Comparison of ENCODE assay signal across 9 mouse cellular contexts in the genomic region with DNA sequence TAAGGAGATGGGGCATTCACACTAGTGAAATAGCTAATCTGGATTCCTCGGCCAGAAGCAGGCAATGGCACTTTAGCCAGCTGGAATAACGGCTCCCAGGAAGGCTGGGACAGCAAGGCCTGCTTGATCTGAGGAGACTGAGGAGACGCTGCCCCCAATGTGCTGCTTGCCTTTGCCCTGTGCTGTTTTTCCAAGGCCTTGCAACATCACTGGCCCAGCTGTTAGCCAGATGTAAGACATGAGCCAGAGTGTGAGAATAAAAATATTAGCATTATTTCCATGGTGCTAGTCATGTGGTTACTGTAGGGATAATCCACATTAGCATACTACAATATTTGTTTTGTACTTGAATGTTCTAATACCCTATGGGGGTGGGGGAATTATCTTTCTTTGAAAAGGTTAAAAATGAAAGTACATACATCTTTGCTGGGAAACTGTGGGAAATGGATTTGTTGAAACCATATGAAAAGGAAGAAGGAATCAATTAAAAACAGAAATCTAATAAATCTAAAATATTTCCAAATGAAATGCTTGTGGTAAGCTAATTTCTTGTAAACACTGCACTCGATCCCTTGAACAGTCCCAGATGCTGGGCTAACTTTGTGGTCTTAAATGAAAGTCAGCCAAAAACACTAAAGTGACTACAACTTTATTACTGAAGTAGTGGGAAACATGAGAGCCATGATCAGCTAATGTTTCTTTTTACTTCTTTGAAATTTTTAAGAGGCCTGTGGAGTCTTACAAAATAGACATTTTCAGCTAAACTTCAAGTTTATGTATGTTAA. TPM values are rescaled to one million over a fixed set of nuclear protein-coding genes. Genes with fewer than 3 reads are reported as not detected.
DNase-seq lines count a peak whose midpoint lies in the region; ATAC-seq lines count a peak whose summit lies in the region.
"Had no signal": no experiment of that assay in that cellular context is flagged by ENCODE, and none has a peak within 500 bp of the region (broad histone marks: within the 10 kb centered on the region; RNA-seq: fewer than 3 reads in every experiment).

No protein-coding gene starts in this region.

- no peak overlapping the region for H3K9ac ChIP-seq in hindbrain, embryonic 14.5 days
- no peak overlapping the region for H3K9ac ChIP-seq in embryonic facial prominence, embryonic 14.5 days (ENCODE audit: low read depth, low read length)
- no peak overlapping the region for H3K9ac ChIP-seq in hindbrain, embryonic 16.5 days (ENCODE audit: low read depth, low read length)

- H3K9me3 ChIP-seq in hindbrain, embryonic 10.5 days = no peaks in the 10 kb centered on the region
- no peaks in the 10 kb centered on the region for H3K9me3 ChIP-seq in hindbrain, embryonic 14.5 days (ENCODE audit: control insufficient read depth, low read length)
- H3K9me3 ChIP-seq in embryonic facial prominence, embryonic 14.5 days (ENCODE audit: control insufficient read depth, low read length) = 0 out of 2 replicates have a peak, but pooled peaks cover 3% of the 10 kb centered on the region
- H3K9me3 ChIP-seq in hindbrain, embryonic 16.5 days (ENCODE audit: control insufficient read depth, low read length) = no peaks in the 10 kb centered on the region

- no peak overlapping the region for H3K4me3 ChIP-seq in hindbrain, embryonic 10.5 days
- no peak overlapping the region for H3K4me3 ChIP-seq in hindbrain, embryonic 14.5 days (replicated peaks; ENCODE audit: low read length)
- no peak overlapping the region for H3K4me3 ChIP-seq in embryonic facial prominence, embryonic 14.5 days (ENCODE audit: low read depth, low read length)
- H3K4me3 ChIP-seq in hindbrain, embryonic 16.5 days (ENCODE audit: low read length) = no peak overlapping the region

- 0 out of 2 replicates have a peak, but pooled peaks cover 5% of the 10 kb centered on the region for H3K4me1 ChIP-seq in hindbrain, embryonic 10.5 days (replicated peaks)
- no peaks in the 10 kb centered on the region for H3K4me1 ChIP-seq in hindbrain, embryonic 14.5 days (replicated peaks; ENCODE audit: control insufficient read depth, insufficient read depth, low read length)
- peaks cover 3% of the 10 kb centered on the region; the same call in 1 of the 2 replicates for H3K4me1 ChIP-seq in embryonic facial prominence, embryonic 14.5 days (ENCODE audit: control insufficient read depth, insufficient read depth, low read length)
- H3K4me1 ChIP-seq in hindbrain, embryonic 16.5 days (ENCODE audit: control insufficient read depth, insufficient read depth, low read depth, low read length) = no peaks in the 10 kb centered on the region

- no peak overlapping the region for H3K27ac ChIP-seq in hindbrain, embryonic 10.5 days
- H3K27ac ChIP-seq in hindbrain, embryonic 14.5 days = no peak overlapping the region
- peak overlapping the region; percentile 80 for H3K27ac ChIP-seq in embryonic facial prominence, embryonic 14.5 days (replicated peaks; ENCODE audit: low read depth, low read length)
- H3K27ac ChIP-seq in hindbrain, embryonic 16.5 days (ENCODE audit: low read depth, low read length) = no peak overlapping the region

- H3K4me2 ChIP-seq in hindbrain, embryonic 14.5 days (replicated peaks) = no peak overlapping the region
- no peak overlapping the region for H3K4me2 ChIP-seq in embryonic facial prominence, embryonic 14.5 days (ENCODE audit: low read depth, low read length)
- H3K4me2 ChIP-seq in hindbrain, embryonic 16.5 days (ENCODE audit: low read length) = no peak overlapping the region

- H3K27me3 ChIP-seq in hindbrain, embryonic 10.5 days (ENCODE audit: insufficient read depth, poor library complexity, severe bottlenecking) = no peaks in the 10 kb centered on the region
- H3K27me3 ChIP-seq in hindbrain, embryonic 14.5 days (ENCODE audit: control insufficient read depth, insufficient read depth, low read length) = no peaks in the 10 kb centered on the region
- H3K27me3 ChIP-seq in embryonic facial prominence, embryonic 14.5 days (replicated peaks; ENCODE audit: control insufficient read depth, insufficient read depth, low read length) = no peaks in the 10 kb centered on the region
- no peaks in the 10 kb centered on the region for H3K27me3 ChIP-seq in hindbrain, embryonic 16.5 days (replicated peaks; ENCODE audit: control insufficient read depth, insufficient read depth, low read length)

- DNase-seq in hindbrain, embryonic 10.5 days (ENCODE audit: low spot score) = peak; percentile 18
- DNase-seq in hindbrain, embryonic 14.5 days (ENCODE audit: low spot score) = no peak
- peak; percentile 87 for DNase-seq in embryonic facial prominence, embryonic 14.5 days (ENCODE audit: low spot score)
- DNase-seq in kidney, postnatal 14 days = peak; percentile 48
- peak; percentile 34 for DNase-seq in ovary, postnatal 14 days (ENCODE audit: low spot score)
- no peak for DNase-seq in T-cell, adult 2 months (ENCODE audit: low spot score)
- no peak for DNase-seq in frontal cortex, postnatal 14 days (ENCODE audit: low spot score in 2 of 2)
- DNase-seq: liver had no signal

- H3K36me3 ChIP-seq in hindbrain, embryonic 10.5 days = peaks cover 69% of the 10 kb centered on the region
- H3K36me3 ChIP-seq in hindbrain, embryonic 14.5 days (replicated peaks; ENCODE audit: control insufficient read depth, insufficient read depth) = peaks cover 55% of the 10 kb centered on the region
- H3K36me3 ChIP-seq in embryonic facial prominence, embryonic 14.5 days (ENCODE audit: control insufficient read depth, insufficient read depth, low read length) = peaks cover 45% of the 10 kb centered on the region
- peaks cover 16% of the 10 kb centered on the region; the same call in 1 of the 2 replicates for H3K36me3 ChIP-seq in hindbrain, embryonic 16.5 days (ENCODE audit: control insufficient read depth, insufficient read depth, low read length)

- no peak for ATAC-seq in hindbrain, embryonic 14.5 days (ENCODE audit: low FRiP score)
- peak; percentile 76 for ATAC-seq in embryonic facial prominence, embryonic 14.5 days (ENCODE audit: low read depth)
- ATAC-seq in hindbrain, embryonic 16.5 days = no peak

- WGBS in hindbrain, embryonic 10.5 days = 82% methylated on average over 4 of the region's 4 CpGs
- WGBS in hindbrain, embryonic 14.5 days = 93% methylated on average over 4 of the region's 4 CpGs
- WGBS in embryonic facial prominence, embryonic 14.5 days = 41% methylated on average over 4 of the region's 4 CpGs
- 81% methylated on average over 4 of the region's 4 CpGs for whole genome bisulfite sequencing in hindbrain, embryonic 16.5 days

RNA-seq across cellular contexts. Expression of a gene that starts 43.8 kb away (rescaled TPM):
- polyA plus RNA-seq in hindbrain, embryonic 10.5 days (2016; fragmentation: Nextera tagmentation; extraction: Ambion mirVana) = 10.6 and 11.2 TPM in 2 replicates
- 7.6 and 9.0 TPM in 2 replicates for polyA plus RNA-seq in hindbrain, embryonic 14.5 days (2014; fragmentation: Nextera tagmentation; extraction: Ambion mirVana)
- 6.2 and 6.9 TPM in 2 replicates for polyA plus RNA-seq in embryonic facial prominence, embryonic 14.5 days (2014; fragmentation: Nextera tagmentation; extraction: Ambion mirVana)
- 5.1 and 6.8 TPM in 2 replicates for polyA plus RNA-seq in hindbrain, embryonic 16.5 days (2015; fragmentation: Nextera tagmentation; extraction: Ambion mirVana)

Comparison
In these comparisons a context has a peak if more than half of its experiments do, and no peak if none do; other contexts are left out.
1. DNase-seq: peak in hindbrain, embryonic 10.5 days (single experiment), embryonic facial prominence, embryonic 14.5 days (single experiment), kidney, postnatal 14 days (single experiment) and ovary, postnatal 14 days (single experiment); none in hindbrain, embryonic 14.5 days (single experiment), T-cell, adult 2 months (single experiment) and frontal cortex, postnatal 14 days (0 of 2).